Mouse (Mus musculus): Measurements from ENCODE around the gene Epn1. TPM values are rescaled to one million over a fixed set of nuclear protein-coding genes. Genes with fewer than 3 reads are reported as not detected.

Gene Epn1
- polyA plus RNA-seq, 1 experiment from 2014 or later: 63.0 TPM

- WGBS: 97% methylated on average over 2 of the region's 2 CpGs
- no peaks in the 10 kb centered on the region for H3K9me3 ChIP-seq
- no peak overlapping the region for H3K27ac ChIP-seq
- no peak for ATAC-seq (ENCODE audit: insufficient number of reproducible peaks, low FRiP score, low TSS enrichment, low read depth)
- no peak overlapping the region for H3K4me2 ChIP-seq
- H3K4me1 ChIP-seq: peaks cover 29% of the 10 kb centered on the region
- H3K9ac ChIP-seq: 0 out of 2 replicates have a peak overlapping the region, but pooled peaks have one; percentile 7
- no peak overlapping the region for H3K4me3 ChIP-seq
- H3K27me3 ChIP-seq: no peaks in the 10 kb centered on the region
- peaks cover 44% of the 10 kb centered on the region for H3K36me3 ChIP-seq
Observed at GRCm38 (mm10) chr7:5081939-5082338, 1.9 kb downstream of the Epn1 start.

- H3K4me1 ChIP-seq: peaks cover 31% of the 10 kb centered on the region
- H3K36me3 ChIP-seq: peaks cover 33% of the 10 kb centered on the region
- WGBS: 91% methylated on average over 18 of the region's 18 CpGs
- no peak overlapping the region for H3K4me3 ChIP-seq
- H3K27me3 ChIP-seq: no peaks in the 10 kb centered on the region
- H3K27ac ChIP-seq: no peak overlapping the region
- no peak for ATAC-seq (ENCODE audit: insufficient number of reproducible peaks, low FRiP score, low TSS enrichment, low read depth)
- H3K9me3 ChIP-seq: no peaks in the 10 kb centered on the region
- no peak overlapping the region for H3K9ac ChIP-seq
- H3K4me2 ChIP-seq: no peak overlapping the region
Observed at GRCm38 (mm10) chr7:5083325-5084105, 3.5 kb downstream of the Epn1 start.

- Histone ChIP-seq H3K9me3 (no peaks in the 10 kb centered on the region), H3K27me3 (no peaks in the 10 kb centered on the region), H3K4me2 (no peak overlapping the region), H3K4me1 (peaks cover 30% of the 10 kb centered on the region), H3K36me3 (peaks cover 44% of the 10 kb centered on the region), H3K4me3 (no peak overlapping the region), H3K27ac (no peak overlapping the region), H3K9ac (no peak overlapping the region)
- WGBS: 90% methylated on average over 1 of the region's 1 CpGs
- no peak for ATAC-seq (ENCODE audit: insufficient number of reproducible peaks, low FRiP score, low TSS enrichment, low read depth)
Observed at GRCm38 (mm10) chr7:5085512-5085911, 5.5 kb downstream of the Epn1 start.

- Histone ChIP-seq H3K36me3 (peaks cover 58% of the 10 kb centered on the region), H3K9me3 (no peaks in the 10 kb centered on the region), H3K4me2 (no peak overlapping the region), H3K27me3 (no peaks in the 10 kb centered on the region), H3K4me1 (peaks cover 15% of the 10 kb centered on the region), H3K9ac (no peak overlapping the region), H3K27ac (no peak overlapping the region), H3K4me3 (no peak overlapping the region)
- 30% methylated on average over 5 of the region's 5 CpGs for WGBS
- ATAC-seq (ENCODE audit: insufficient number of reproducible peaks, low FRiP score, low TSS enrichment, low read depth): no peak
Observed at GRCm38 (mm10) chr7:5086921-5087440, 6.9 kb downstream of the Epn1 start.

- H3K27ac ChIP-seq: no peak overlapping the region
- WGBS: 77% methylated on average over 4 of the region's 4 CpGs
- peaks cover 10% of the 10 kb centered on the region; the same call in 1 of the 2 replicates for H3K4me1 ChIP-seq
- H3K36me3 ChIP-seq: peaks cover 67% of the 10 kb centered on the region
- H3K9me3 ChIP-seq: no peaks in the 10 kb centered on the region
- no peak overlapping the region for H3K9ac ChIP-seq
- no peaks in the 10 kb centered on the region for H3K27me3 ChIP-seq
- no peak overlapping the region for H3K4me3 ChIP-seq
- no peak overlapping the region for H3K4me2 ChIP-seq
- ATAC-seq (ENCODE audit: insufficient number of reproducible peaks, low FRiP score, low TSS enrichment, low read depth): no peak
Observed at GRCm38 (mm10) chr7:5087886-5088285, 7.9 kb downstream of the Epn1 start.

- Histone ChIP-seq H3K4me1 (peaks cover 5% of the 10 kb centered on the region; the same call in 1 of the 2 replicates), H3K4me3 (no peak overlapping the region), H3K27me3 (no peaks in the 10 kb centered on the region), H3K27ac (no peak overlapping the region), H3K9ac (no peak overlapping the region), H3K4me2 (no peak overlapping the region), H3K36me3 (peaks cover 74% of the 10 kb centered on the region), H3K9me3 (no peaks in the 10 kb centered on the region)
- 96% methylated on average over 15 of the region's 15 CpGs for WGBS
- no peak for ATAC-seq (ENCODE audit: insufficient number of reproducible peaks, low FRiP score, low TSS enrichment, low read depth)
Observed at GRCm38 (mm10) chr7:5089853-5090252, 9.8 kb downstream of the Epn1 start.

GRCm38 (mm10) chr7:5091008-5091728 lies 11.1 kb downstream of the Epn1 start:
- H3K9me3 ChIP-seq: no peaks in the 10 kb centered on the region
- no peak overlapping the region for H3K4me2 ChIP-seq
- peaks cover 3% of the 10 kb centered on the region; the same call in 1 of the 2 replicates for H3K4me1 ChIP-seq
- no peaks in the 10 kb centered on the region for H3K27me3 ChIP-seq
- H3K4me3 ChIP-seq: no peak overlapping the region
- no peak for ATAC-seq (ENCODE audit: insufficient number of reproducible peaks, low FRiP score, low TSS enrichment, low read depth)
- WGBS: 94% methylated on average over 15 of the region's 15 CpGs
- peaks cover 82% of the 10 kb centered on the region for H3K36me3 ChIP-seq
- H3K27ac ChIP-seq: no peak overlapping the region
- no peak overlapping the region for H3K9ac ChIP-seq

GRCm38 (mm10) chr7:5092381-5092780 lies 12.3 kb downstream of the Epn1 start:
- Histone ChIP-seq H3K27me3 (no peaks in the 10 kb centered on the region), H3K4me3 (no peak overlapping the region), H3K36me3 (peaks cover 87% of the 10 kb centered on the region), H3K9ac (no peak overlapping the region), H3K4me2 (no peak overlapping the region), H3K27ac (no peak overlapping the region), H3K9me3 (no peaks in the 10 kb centered on the region), H3K4me1 (no peaks in the 10 kb centered on the region)
- WGBS: 75% methylated on average over 6 of the region's 6 CpGs
- no peak for ATAC-seq (ENCODE audit: insufficient number of reproducible peaks, low FRiP score, low TSS enrichment, low read depth)

- H3K4me1 ChIP-seq: no peaks in the 10 kb centered on the region
- no peak overlapping the region for H3K27ac ChIP-seq
- H3K4me2 ChIP-seq: no peak overlapping the region
- no peaks in the 10 kb centered on the region for H3K27me3 ChIP-seq
- ATAC-seq (ENCODE audit: insufficient number of reproducible peaks, low FRiP score, low TSS enrichment, low read depth): no peak
- WGBS: 83% methylated on average over 21 of the region's 21 CpGs
- no peak overlapping the region for H3K4me3 ChIP-seq
- peaks cover 93% of the 10 kb centered on the region for H3K36me3 ChIP-seq
- H3K9ac ChIP-seq: no peak overlapping the region
- H3K9me3 ChIP-seq: no peaks in the 10 kb centered on the region
Observed at GRCm38 (mm10) chr7:5092831-5093510, 12.9 kb downstream of the Epn1 start.

GRCm38 (mm10) chr7:5098769-5099168 lies 18.7 kb downstream of the Epn1 start:
- no peaks in the 10 kb centered on the region for H3K4me1 ChIP-seq

GRCm38 (mm10) chr7:5099796-5100195 lies 19.8 kb downstream of the Epn1 start:
- no peaks in the 10 kb centered on the region for H3K4me1 ChIP-seq
- WGBS: 61% methylated on average over 3 of the region's 3 CpGs
- no peak overlapping the region for H3K4me2 ChIP-seq
- no peak overlapping the region for H3K9ac ChIP-seq
- peaks cover 45% of the 10 kb centered on the region for H3K36me3 ChIP-seq
- H3K9me3 ChIP-seq: no peaks in the 10 kb centered on the region
- H3K27ac ChIP-seq: no peak overlapping the region
- no peak overlapping the region for H3K4me3 ChIP-seq
- no peaks in the 10 kb centered on the region for H3K27me3 ChIP-seq
- ATAC-seq (ENCODE audit: insufficient number of reproducible peaks, low FRiP score, low TSS enrichment, low read depth): no peak

More at GRCm38 (mm10) chr7:5098769-5099168, 18.7 kb downstream of the Epn1 start:
- 92% methylated on average over 5 of the region's 5 CpGs for WGBS
- no peaks in the 10 kb centered on the region for H3K27me3 ChIP-seq
- no peak overlapping the region for H3K4me3 ChIP-seq
- no peak overlapping the region for H3K27ac ChIP-seq
- peaks cover 55% of the 10 kb centered on the region for H3K36me3 ChIP-seq
- ATAC-seq (ENCODE audit: insufficient number of reproducible peaks, low FRiP score, low TSS enrichment, low read depth): no peak
- H3K9ac ChIP-seq: no peak overlapping the region
- H3K4me2 ChIP-seq: no peak overlapping the region
- no peaks in the 10 kb centered on the region for H3K9me3 ChIP-seq
